Mouse (Mus musculus) Muller cell, postnatal 12 days (primary cell): ENCODE data around the gene Psmc3ip.

Experiments
- DNase-seq: peaks from one replicate; pipeline ENCODE4 v3.0.0-alpha.2; 2015; ENCODE audit errors: inconsistent ontology term

Psmc3ip gene

DNA sequence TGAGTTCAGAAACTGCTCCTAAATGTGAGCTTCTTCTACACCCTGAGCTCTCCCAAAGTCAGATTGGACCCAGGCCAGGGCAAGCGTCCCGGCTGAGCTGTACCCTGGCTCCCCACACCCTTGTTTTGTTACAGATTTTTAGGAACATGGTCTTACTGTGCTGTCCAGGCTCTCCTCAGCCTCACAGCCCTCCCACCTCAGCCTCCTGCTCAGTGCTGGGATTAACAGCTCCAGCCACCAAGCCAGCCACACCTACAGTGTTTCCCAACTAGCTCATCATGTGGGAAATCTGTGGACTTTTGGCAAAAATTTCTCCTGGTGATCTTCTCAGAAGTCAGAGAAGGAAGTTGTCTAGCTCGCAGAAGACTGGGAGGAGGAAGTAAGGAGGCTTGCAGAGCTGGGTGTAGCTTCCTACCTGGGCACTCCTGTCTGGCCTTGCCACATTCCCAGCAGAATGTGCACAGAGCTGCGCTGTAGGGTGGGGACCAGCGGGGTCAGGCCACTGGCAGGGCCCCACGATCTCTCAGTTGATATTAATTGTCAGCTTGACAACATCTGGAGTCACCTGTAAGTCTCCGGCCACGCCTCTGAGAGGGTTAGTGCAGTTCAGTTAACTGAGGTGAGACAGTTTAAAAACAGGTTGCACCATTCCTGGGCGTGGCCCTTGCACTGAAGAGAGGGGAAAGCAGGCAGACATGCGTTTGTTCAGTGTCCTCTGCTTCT lies 42.3 kb downstream of the Psmc3ip start:
- no peak for DNase-seq

DNA sequence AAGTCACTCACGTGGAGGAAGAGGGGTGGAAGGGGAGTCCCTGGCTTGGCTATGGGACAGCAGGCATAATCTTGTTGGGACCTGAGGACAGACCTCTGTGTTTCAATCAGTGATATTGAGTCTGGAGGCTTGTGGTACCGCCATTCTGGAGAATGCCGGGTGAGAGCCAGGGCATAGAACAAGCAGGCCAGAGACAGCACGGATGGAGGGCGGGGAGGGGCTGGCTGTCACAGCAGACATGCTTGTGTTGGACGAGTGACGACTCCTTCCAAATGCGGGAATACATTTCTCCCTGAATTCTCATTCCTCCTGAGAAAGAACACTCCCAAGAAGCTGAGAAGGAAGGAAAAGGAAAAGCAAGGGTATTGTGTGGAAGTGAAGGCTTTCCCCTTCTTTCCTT lies 43.6 kb downstream of the Psmc3ip start:
- DNase-seq, result no peak

DNA sequence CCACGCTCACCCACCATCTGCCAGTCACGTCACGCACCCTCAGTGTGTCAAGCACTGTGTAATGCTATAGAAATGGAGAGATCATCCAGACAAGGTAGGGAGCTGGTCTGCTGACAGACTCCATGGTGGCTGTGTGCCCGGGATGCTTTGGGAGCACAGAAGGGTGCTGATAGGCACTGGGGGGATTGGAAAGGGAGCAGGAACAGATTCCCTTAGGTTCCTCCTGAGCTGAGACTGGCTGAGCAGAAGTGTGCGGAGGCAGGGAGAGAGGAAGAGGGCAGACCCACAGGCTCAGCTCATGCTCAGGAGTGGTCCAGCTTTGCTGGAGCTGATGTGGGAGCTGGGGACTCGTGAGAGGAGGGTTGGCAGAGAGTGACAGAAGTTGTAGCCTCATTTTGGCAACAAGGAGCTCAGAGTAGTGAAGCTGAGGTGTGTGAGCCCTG lies 44.2 kb downstream of the Psmc3ip start:
- DNase-seq, result no peak

DNA sequence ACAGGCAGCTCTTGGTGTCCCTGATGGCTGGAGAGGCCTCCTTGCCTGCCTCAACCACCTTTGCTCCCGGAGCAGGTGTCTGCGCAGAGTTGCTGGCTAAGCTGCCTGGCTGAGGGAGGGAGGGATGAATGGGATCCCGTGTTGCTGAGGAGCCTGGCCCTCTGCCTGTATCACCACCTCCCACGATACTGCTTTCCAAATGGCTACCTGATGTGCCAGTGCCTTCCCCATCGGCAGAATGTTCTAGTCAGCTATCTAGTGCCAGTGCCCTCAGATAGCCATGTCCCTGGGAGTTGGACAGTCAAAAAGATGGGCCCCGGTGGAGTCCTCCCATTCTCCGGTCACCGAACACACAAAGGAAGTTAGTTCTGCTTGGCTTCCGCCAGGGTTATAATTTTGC lies 44.9 kb downstream of the Psmc3ip start:
- no peak for DNase-seq

DNA sequence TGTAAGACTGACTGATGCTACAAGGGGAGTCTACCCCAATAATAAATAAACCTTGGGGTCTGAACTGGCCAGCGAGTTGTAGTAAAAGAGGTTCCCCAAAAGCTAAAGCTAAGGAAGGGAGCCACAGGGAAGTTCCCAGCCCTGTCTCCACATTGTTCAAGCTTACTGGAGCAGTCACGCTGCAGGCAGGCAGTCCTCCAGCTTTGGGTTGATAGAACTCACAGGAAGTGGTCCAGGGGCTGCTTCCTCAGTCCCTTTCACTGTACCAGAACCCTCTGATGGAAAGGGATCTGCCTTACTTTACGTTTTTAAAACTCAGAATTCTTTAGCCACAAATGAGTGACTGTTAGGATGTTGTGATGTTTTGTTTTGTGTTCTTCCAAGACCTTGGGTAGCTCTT lies 47.7 kb downstream of the Psmc3ip start:
- DNase-seq, result no peak

DNA sequence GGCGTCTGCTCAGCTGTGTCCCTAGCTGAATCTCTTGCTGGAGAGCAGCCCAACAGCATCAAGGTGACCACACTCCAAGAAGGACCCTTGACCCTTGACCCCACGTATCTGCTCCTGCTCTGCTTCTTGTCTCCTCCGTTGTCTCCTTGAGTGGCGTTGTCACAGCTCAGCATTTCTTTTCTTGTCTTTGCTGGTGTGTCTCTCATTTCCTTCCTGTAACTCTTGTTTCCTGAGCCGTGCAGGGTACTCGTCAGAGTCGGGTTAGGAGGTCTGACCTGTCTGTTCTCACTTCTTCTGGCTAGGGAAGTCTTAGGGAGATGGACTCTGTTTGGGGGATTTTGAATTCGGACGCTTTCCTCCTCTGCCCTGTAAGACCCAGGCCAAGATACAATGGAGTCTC lies 48.8 kb downstream of the Psmc3ip start:
- DNase-seq, result no peak

DNA sequence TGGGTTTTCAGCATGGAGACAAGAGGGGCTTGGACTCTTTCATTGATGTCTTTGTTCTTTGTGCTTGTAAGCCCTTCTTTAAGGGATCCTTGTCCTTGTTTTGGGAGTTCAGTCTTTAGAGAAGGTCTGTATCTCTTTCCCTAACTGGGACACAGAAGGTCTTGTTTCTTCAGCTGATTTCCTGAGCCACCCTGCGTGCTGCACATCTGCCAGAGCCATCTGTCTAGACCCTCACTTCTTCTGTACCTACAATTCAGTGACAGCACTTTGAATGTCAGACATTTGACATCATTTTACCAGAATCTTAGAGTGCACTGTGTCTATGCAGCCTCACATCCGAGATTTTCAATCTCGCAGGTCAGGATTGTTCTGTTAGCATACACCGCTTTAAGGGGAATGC lies 49.4 kb downstream of the Psmc3ip start:
- no peak for DNase-seq
